Mouse (Mus musculus) cerebellum, adult 2 months (tissue): ENCODE data around the gene Pgam5.

Source experiments
- CTCF ChIP-seq: fragments of 200-500 bp; IDR thresholded peaks from 2 replicates; pipeline ENCODE4 v1.5.1; 2011; ENCODE audit warnings: low read depth, mild to moderate bottlenecking, control low read depth, low read length, moderate library complexity, borderline replicate concordance; ENCODE audit not compliant: insufficient read depth
- POLR2A ChIP-seq: fragments of 200-500 bp; IDR thresholded peaks from 2 replicates; pipeline ENCODE4 v1.6.1; 2011; ENCODE audit warnings: low read length, control low read depth, borderline replicate concordance; ENCODE audit not compliant: insufficient read depth

DNA sequence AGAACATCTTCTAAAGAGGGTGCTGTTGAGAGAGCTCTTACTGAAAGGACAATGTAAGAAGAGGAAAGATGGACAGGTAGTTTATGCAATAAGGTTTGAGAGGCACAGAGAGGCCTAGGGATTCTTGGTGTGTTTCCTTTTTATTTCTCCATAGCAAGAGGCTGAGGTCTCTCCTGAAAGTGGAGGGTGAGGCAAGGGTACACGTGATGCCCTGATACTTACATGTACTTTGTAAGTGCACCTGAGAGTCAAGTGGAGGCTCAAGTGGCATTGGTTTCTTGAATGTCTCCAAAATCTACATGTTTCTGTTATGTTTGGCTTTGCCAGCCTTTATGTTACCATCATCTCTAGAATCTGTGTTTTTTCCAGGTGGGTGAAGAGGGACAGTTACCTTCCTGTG, 26.9 kb upstream of the Pgam5 start:
- TF ChIP-seq POLR2A (no peak), CTCF (no peak)
